Mouse (Mus musculus) embryonic facial prominence, embryonic 13.5 days (tissue): ENCODE data around the gene Zfp131. TPM values are rescaled to one million over a fixed set of nuclear protein-coding genes. Genes with fewer than 3 reads are reported as not detected.

Source experiments
- ATAC-seq: fragments of 200-750 bp; cut with Nextera tagmentation; 2 replicates; pipeline ENCODE4 v1.8.0; 2017; ENCODE audit warnings: low read depth; ENCODE audit not compliant: insufficient number of reproducible peaks, insufficient read depth, low FRiP score, low TSS enrichment
- H3K27ac ChIP-seq: fragments of 300-500 bp; sonication (generic); 2 replicates; pipeline ENCODE4 v1.5.1; 2015; ENCODE audit warnings: moderate library complexity, mild to moderate bottlenecking, inconsistent platforms
- H3K27me3 ChIP-seq: fragments of 300-500 bp; sonication (generic); 2 replicates; pipeline ENCODE4 v1.6.1; 2015; ENCODE audit warnings: mild to moderate bottlenecking, inconsistent platforms
- H3K36me3 ChIP-seq: fragments of 300-500 bp; sonication (generic); 2 replicates; pipeline ENCODE4 v1.6.1; 2015; ENCODE audit warnings: mild to moderate bottlenecking, inconsistent platforms
- H3K4me1 ChIP-seq: fragments of 300-500 bp; sonication (generic); 2 replicates; pipeline ENCODE4 v1.6.1; 2015; ENCODE audit warnings: inconsistent platforms
- H3K4me2 ChIP-seq: fragments of 300-500 bp; sonication (generic); 2 replicates; pipeline ENCODE4 v1.6.1; 2015; ENCODE audit warnings: moderate library complexity, mild to moderate bottlenecking, inconsistent platforms
- H3K4me3 ChIP-seq: fragments of 300-500 bp; sonication (generic); 2 replicates; pipeline ENCODE4 v1.5.1; 2015; ENCODE audit warnings: mild to moderate bottlenecking, inconsistent platforms
- H3K9ac ChIP-seq: fragments of 300-500 bp; sonication (generic); 2 replicates; pipeline ENCODE4 v1.6.1; 2015; ENCODE audit warnings: mild to moderate bottlenecking, inconsistent platforms
- H3K9me3 ChIP-seq: fragments of 300-500 bp; sonication (generic); 2 replicates; pipeline ENCODE4 v1.6.1; 2016; ENCODE audit warnings: inconsistent platforms
- WGBS: fragments of 180-500 bp; shearing (Covaris S2); methylation state at CpG from one replicate; pipeline ENCODE4 v1.1.7; 2015; ENCODE audit warnings: mixed read lengths; 5-methylcytosine and 5-hydroxymethylcytosine counted together
- polyA plus RNA-seq: library from polyadenylated mRNA; unstranded; fragments of >200 nt; fragmentation: Nextera tagmentation; extraction: Ambion mirVana; gene quantifications from 2 replicates; pipeline ENCODE4 v1.2.1, GENCODE M21; 2015

Gene Zfp131
- polyA plus RNA-seq, 1 experiment from 2014 or later: 48.6 TPM

DNA sequence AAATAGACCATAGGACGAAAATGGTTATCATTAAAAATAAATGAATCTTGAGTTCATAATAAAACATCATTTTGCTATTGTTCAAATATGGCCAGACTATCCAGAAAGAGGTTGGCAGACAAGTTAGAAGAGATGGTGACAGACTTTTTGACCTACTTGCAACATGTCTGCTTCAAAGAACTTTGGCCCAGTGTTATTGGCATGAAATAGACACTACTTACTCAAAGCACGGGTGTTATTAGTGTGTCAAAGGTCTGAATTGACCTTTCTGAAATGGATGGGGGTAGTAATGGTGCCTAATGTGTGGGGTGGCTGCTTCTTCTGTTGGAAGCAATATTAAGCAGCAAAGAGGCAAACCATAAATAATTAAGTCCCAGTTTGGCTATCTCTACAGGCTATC, 74.6 kb downstream of the Zfp131 start:
- Histone ChIP-seq H3K27ac (no peak overlapping the region), H3K9me3 (no peaks in the 10 kb centered on the region), H3K4me1 (no peaks in the 10 kb centered on the region), H3K9ac (no peak overlapping the region), H3K4me2 (no peak overlapping the region), H3K27me3 (no peaks in the 10 kb centered on the region), H3K4me3 (no peak overlapping the region), H3K36me3 (no peaks in the 10 kb centered on the region)
- ATAC-seq: no peak
- 78% methylated on average over 2 of the region's 2 CpGs for WGBS

Other genes starting within 250 kb of the Zfp131 start
- 0.31 and 0.34 TPM in 2 replicates for gene Ccl28, start 167.1 kb downstream of the Zfp131 start, polyA plus RNA-seq
- 156 and 161 TPM in 2 replicates for gene Hmgcs1, start 100.5 kb downstream of the Zfp131 start, polyA plus RNA-seq
- 0.77 and 1.4 TPM in 2 replicates for gene Nim1k, start 35.0 kb downstream of the Zfp131 start, polyA plus RNA-seq
- not detected in 2 replicates for gene AF067063, start 39.3 kb upstream of the Zfp131 start, polyA plus RNA-seq
- not detected in 2 replicates for gene D13Ertd608e, start 45.1 kb upstream of the Zfp131 start, polyA plus RNA-seq
- gene Tcstv1, start 103.9 kb upstream of the Zfp131 start, polyA plus RNA-seq: not detected in 2 replicates
- gene Gm21761, start 138.4 kb upstream of the Zfp131 start, polyA plus RNA-seq: not detected in 2 replicates
- gene B020031M17Rik, start 159.9 kb upstream of the Zfp131 start, polyA plus RNA-seq: not detected in 2 replicates
- gene Gm36079, start 236.1 kb upstream of the Zfp131 start, polyA plus RNA-seq: not detected in 2 replicates